Mouse (Mus musculus) cerebellum, postnatal 10 days (tissue): Measurements from ENCODE around the gene Bsx.

Experiments
- DNase-seq, 2 experiments: peaks; one replicate each; pipeline ENCODE4 v3.0.0; 2021; ENCODE audit warnings: mixed read lengths in 2 of 2

Gene Bsx

GRCm38 (mm10) chr9:40873556-40874470 lies at the start of gene Bsx:
Bsx (plus strand) TSS chr9:40874127.
- peak; percentile 42 to 58 for DNase-seq

- peak in 1 of 2 experiments; percentile 28 for DNase-seq
Measured at GRCm38 (mm10) chr9:40825601-40826000, 48.3 kb upstream of the Bsx start.

DNA sequence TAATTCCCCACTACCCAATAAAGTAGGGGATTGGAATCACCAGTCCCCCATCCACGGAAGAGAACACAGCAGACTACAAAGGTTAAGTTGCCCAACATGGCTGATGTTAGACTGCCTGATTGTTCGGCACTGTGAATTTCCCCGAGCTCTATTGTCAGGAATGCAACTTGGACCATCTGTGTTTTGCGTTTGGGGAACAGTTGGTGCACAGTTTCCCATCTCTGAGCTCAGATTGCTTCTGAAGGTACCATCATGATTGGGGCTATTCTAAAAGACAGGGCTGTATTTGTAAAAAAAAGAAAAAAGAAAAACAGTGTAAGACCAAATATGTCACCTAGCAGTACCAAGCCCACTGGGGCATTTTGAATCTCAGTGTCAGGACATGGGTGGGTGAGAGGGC lies 46.6 kb upstream of the Bsx start:
- DNase-seq = no peak

- DNase-seq = peak; percentile 92 to 95
Measured at GRCm38 (mm10) chr9:40834569-40834968, 39.4 kb upstream of the Bsx start.

- DNase-seq = no peak
Measured at GRCm38 (mm10) chr9:40836681-40837080, 37.2 kb upstream of the Bsx start.

DNA sequence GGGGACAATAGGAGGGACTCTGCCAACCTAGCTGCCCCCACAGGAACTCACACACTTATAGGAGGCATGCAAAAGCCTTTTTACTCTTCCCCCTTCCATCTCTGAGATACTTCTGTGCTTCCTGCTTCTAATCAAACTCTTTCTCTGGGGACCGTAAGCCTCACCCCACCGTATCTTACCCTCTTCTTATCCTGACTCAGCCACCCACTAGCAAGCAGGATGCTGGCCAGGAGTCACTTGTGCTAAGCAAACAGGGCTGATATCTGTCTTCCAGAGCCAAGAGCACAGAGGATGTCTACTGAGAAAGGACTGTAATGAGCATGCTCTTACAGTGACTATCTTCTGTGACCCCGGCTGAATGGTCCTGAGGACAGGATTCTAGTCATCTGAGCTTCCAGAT lies 34.3 kb upstream of the Bsx start:
- no peak for DNase-seq

GRCm38 (mm10) chr9:40851515-40851914 lies 22.4 kb upstream of the Bsx start:
- DNase-seq = no peak

GRCm38 (mm10) chr9:40858461-40859160 lies 15.3 kb upstream of the Bsx start:
- peak in 1 of 2 experiments; percentile 39 for DNase-seq

DNA sequence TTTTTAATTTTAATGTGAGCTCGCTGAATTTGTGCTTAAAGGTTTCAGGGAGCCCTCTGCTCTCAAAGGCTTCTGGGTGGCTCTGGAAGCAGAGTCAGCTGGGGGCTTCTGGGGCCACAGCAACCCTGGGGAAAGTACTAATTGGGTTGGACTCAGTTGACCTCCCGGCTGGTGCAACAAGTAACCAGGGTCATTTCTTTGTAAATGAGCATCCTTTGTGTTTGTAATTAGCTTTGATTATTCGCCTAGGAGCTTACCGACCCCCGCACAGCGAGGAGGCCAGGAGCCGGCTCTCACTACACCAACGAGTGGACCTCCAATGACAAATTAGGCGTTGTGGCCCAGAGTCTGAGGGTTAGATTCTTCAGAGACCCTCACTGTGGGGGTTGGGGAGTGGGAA lies 14.7 kb upstream of the Bsx start:
- DNase-seq = no peak

- DNase-seq = no peak
Measured at GRCm38 (mm10) chr9:40870331-40870730, 3.6 kb upstream of the Bsx start.

GRCm38 (mm10) chr9:40871369-40872155 lies 2.4 kb upstream of the Bsx start:
- peak; percentile 23 to 35 for DNase-seq

GRCm38 (mm10) chr9:40872156-40872478 lies 1.8 kb upstream of the Bsx start:
- peak; percentile 49 to 52 for DNase-seq

GRCm38 (mm10) chr9:40874961-40875360 lies 1.0 kb downstream of the Bsx start:
- peak in 1 of 2 experiments; percentile 21 for DNase-seq

- DNase-seq = peak in 1 of 2 experiments; percentile 19
Measured at GRCm38 (mm10) chr9:40875431-40875830, 1.5 kb downstream of the Bsx start.

DNA sequence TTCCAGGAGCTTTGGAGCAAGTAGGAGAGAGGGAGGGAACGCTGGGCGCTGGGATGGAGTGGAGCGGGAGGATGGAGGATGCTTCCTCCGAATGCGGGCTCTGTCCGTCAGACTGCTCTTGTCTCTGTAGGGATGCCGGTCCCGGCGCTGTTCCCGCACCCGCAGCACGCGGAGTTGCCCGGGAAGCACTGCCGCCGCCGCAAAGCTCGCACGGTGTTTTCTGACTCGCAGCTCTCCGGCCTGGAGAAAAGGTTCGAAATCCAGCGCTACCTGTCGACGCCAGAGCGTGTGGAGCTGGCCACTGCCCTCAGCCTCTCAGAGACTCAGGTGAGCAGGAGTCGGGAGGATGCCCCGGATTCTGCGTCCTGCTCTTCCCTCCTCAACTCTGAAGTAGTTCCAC lies 2.2 kb downstream of the Bsx start:
- DNase-seq = peak; percentile 22 to 44

GRCm38 (mm10) chr9:40876693-40877092 lies 2.8 kb downstream of the Bsx start:
- peak in 1 of 2 experiments; percentile 42 for DNase-seq

DNA sequence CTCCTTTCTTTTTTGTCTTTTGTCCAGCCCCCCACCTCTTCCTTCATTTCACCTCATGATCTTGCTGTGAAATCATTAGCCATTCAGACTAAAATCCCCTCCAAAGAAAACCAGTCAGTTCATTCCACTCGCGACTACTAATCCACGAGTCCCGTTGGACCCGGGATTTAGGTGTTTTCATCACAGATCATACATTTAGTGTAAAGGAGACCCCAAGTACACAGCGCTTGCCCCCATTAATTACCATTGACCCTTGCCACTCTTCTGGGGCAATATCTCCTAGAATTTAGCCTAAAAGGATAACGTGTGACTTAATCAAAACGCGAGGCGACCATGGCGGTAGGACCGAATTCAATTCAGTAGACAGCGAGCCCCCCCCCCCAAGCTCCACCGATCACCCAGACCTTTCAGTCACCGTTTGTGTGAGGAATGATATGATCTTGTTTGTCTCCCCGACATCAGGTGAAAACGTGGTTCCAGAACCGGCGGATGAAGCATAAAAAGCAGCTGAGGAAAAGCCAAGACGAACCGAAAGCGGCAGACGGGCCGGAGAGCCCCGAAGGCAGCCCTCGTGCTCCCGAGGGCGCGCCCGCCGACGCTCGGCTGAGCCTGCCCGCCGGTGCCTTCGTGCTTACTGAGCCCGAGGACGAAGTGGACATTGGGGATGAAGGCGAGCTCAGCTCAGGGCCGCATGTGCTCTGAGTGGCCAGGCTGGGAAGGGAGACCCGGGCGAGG lies 3.4 kb downstream of the Bsx start:
- peak in 1 of 2 experiments; percentile 51 for DNase-seq

DNA sequence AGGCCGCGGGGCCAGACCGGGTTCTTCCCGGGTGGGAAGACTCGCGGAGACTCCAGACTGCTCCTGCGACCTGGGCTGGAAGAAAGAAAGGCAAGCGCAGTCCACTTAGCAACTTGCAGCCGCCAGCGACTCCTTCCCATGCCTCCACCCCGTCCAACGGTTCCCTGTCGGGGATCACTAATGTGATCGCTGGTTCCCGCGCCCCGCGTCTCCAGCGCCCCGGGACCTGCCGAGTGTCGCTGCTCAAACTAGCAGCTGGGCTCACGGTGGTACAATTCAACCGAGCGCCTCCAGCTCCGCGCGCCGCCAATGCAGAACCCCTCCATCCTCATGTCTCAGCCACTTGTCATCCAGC lies 3.9 kb downstream of the Bsx start:
- peak in 1 of 2 experiments; percentile 27 for DNase-seq

GRCm38 (mm10) chr9:40878291-40878945 lies 4.5 kb downstream of the Bsx start:
- DNase-seq = peak in 1 of 2 experiments; percentile 38

DNA sequence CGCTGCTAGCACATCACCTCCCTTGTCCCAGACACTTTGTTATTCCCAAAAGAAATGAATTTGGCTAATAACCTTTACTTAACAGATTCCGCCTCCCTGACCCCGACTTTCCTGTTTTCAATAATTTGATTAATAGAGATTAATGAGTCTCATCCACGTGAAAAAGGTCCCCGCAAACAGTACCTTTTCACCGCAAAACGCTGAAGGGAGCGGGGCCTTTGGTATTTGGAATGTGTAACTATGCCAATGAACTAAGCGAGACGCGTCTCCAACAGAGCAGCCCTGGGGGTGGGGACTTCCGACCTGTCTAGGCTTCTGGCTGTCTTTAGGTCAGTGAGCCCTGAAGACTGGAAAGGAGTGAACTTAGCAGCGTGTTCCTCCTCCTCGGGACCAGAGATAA lies 5.1 kb downstream of the Bsx start:
- peak; percentile 17 to 24 for DNase-seq

- DNase-seq = no peak
Measured at GRCm38 (mm10) chr9:40885669-40886068, 11.7 kb downstream of the Bsx start.

GRCm38 (mm10) chr9:40889389-40889788 lies 15.5 kb downstream of the Bsx start:
- no peak for DNase-seq
